Mouse (Mus musculus): ENCODE data around the gene Atmin. TPM values are rescaled to one million over a fixed set of nuclear protein-coding genes. Genes with fewer than 3 reads are reported as not detected.

Gene Atmin
- polyA plus RNA-seq (2014; fragmentation: Illumina TruSeq; extraction: RNeasy Lipid Tissue Mini Kit (QIAGEN cat#74804); ENCODE audit: low read depth, low replicate concordance), result 13.3 TPM

GRCm38 (mm10) chr8:116943161-116943554, at the start of gene Atmin:
Atmin (plus strand) TSS chr8:116943393.

DNA sequence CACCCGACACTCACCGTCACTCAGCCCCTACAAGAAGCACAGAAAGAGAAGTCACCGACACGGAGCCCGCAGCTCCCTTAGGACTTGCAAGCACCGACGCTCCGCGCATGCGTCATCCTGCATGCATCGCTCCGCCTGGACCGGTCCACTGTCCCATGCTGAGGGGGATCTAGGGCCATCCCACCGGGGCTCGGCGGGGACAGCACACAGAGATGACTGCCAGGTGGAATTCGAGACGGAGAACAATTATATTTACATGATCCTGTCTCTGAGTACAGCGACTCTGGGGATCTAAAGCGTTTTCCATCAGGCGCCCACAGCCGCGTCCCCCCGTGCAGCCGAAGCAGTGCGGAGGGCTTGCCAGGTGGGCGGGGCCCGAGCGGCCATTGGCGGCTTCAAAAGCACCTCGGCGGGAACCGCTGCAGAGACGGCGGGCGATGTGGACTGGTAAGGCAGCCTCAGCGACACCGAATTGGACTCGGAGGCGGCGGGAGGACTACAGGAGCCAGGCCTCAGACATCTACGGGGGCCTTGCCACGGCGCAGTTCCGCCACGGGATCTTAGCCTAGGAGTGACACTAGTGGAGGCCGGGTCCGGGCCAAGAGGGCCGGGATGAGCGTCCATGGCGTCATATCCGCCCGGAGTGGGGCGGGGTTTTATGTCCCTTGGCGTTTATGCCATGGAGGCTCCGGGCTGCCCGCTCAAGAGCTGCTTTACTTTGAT, 21.7 kb upstream of the Atmin start, which contains the start of the genes Cmc2 and Cenpn:
TSS of gene Cmc2 (minus strand) at position 119 of the 723 bp plus-strand sequence.
TSS of gene Cenpn (plus strand) at position 394 of the 723 bp plus-strand sequence.

DNA sequence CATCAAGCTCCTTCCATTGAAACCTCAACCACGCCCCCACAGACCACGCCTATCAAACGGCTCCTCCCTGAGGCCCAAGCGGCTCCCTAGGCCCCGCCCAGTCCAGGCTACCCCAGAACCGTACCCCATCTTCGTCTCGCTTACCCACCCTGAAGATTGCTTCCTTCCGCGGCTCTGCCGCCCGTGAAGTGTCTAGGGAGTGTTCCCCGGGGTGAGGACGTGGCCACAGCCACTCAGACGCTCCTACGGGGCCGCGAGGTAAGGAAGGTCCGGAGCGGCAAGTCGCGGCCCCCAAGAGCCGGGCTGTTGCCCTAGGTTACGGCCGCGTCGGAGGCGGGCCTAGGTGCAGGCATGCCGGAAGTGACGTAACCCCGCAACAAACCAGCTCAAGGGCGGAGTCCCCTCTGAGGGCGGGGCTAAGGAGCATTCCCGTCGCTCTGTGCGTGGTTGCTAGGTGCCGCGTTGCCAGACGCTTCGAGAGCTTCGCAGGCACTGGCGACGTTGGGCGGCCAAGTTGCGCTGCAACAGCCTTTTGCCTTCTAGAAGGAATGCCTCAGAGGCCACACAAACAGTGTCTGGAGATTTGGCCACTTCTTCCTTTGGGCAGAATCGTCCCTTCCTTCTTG, 35.6 kb downstream of the Atmin start, which contains the start of gene 1700030J22Rik:
TSS of gene 1700030J22Rik (minus strand) at position 329 of the 626 bp plus-strand sequence.

DNA sequence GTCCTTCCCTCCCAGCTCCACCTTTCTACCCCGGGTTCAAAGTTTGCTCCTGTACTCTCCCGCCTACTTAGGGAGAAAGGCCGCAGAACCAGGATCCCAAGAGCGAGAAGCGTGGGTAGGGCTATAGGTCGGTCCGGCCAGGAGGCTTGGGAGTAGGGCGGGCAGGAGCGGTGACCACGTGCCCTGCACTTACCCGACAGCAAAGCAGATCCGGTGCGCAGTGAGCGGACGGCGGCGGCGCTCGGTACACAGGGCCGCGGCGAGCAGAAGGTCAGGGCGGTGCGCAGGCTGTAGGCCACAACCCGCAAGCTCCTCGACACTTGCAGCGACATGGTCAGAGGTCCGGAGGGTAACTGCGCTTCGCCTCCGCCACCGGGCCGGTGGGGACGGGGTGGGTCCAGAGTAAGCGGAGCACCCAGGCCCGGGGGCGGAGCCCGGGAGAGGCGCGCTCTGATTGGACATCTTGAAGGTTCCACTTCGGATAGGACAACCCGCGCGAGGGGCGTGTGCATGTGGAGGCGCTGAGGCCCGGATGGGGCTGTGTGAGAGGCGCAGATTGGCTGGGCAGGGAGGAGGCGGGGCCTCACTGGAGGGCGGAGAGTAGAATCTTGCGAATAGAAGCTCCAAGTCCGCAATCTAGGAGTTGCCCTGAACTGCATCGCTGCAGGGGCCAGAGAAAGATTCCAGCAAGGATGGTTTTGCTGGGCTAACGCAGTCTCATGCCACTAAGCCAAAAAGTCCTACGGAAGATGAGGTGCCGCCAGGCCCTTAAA, 50.1 kb downstream of the Atmin start, which contains the start of gene Gcsh:
TSS of gene Gcsh (minus strand) at position 443 of the 773 bp plus-strand sequence.

Other genes starting within 250 kb of the Atmin start
- 0.29 TPM for gene Cdyl2, start 210.4 kb upstream of the Atmin start, polyA plus RNA-seq (2014; fragmentation: Illumina TruSeq; extraction: RNeasy Lipid Tissue Mini Kit (QIAGEN cat#74804); ENCODE audit: low read depth, low replicate concordance)
- 17.0 TPM for gene Cmc2, start 21.9 kb upstream of the Atmin start, polyA plus RNA-seq (2014; fragmentation: Illumina TruSeq; extraction: RNeasy Lipid Tissue Mini Kit (QIAGEN cat#74804); ENCODE audit: low read depth, low replicate concordance)
- 4.4 TPM for gene Cenpn, start 21.7 kb upstream of the Atmin start, polyA plus RNA-seq (2014; fragmentation: Illumina TruSeq; extraction: RNeasy Lipid Tissue Mini Kit (QIAGEN cat#74804); ENCODE audit: low read depth, low replicate concordance)
- 1.5 TPM for gene 1700030J22Rik, start 35.6 kb downstream of the Atmin start, polyA plus RNA-seq (2014; fragmentation: Illumina TruSeq; extraction: RNeasy Lipid Tissue Mini Kit (QIAGEN cat#74804); ENCODE audit: low read depth, low replicate concordance)
- gene Gcsh, start 50.1 kb downstream of the Atmin start, polyA plus RNA-seq (2014; fragmentation: Illumina TruSeq; extraction: RNeasy Lipid Tissue Mini Kit (QIAGEN cat#74804); ENCODE audit: low read depth, low replicate concordance), result 232 TPM
- not detected for gene Pkd1l2, start 139.1 kb downstream of the Atmin start, polyA plus RNA-seq (2014; fragmentation: Illumina TruSeq; extraction: RNeasy Lipid Tissue Mini Kit (QIAGEN cat#74804); ENCODE audit: low read depth, low replicate concordance)
- not detected for gene Bco1, start 152.5 kb downstream of the Atmin start, polyA plus RNA-seq (2014; fragmentation: Illumina TruSeq; extraction: RNeasy Lipid Tissue Mini Kit (QIAGEN cat#74804); ENCODE audit: low read depth, low replicate concordance)
- gene Gan, start 214.7 kb downstream of the Atmin start, polyA plus RNA-seq (2014; fragmentation: Illumina TruSeq; extraction: RNeasy Lipid Tissue Mini Kit (QIAGEN cat#74804); ENCODE audit: low read depth, low replicate concordance), result 5.0 TPM

Data from adrenal gland, adult 10 weeks (tissue).